Mouse (Mus musculus): ENCODE data around the gene 3110040N11Rik.
"Not testable (repeated sequence)": the region's sequence is repeated elsewhere in the genome, so short reads cannot be mapped to it uniquely, and the experiment has no call there.

The 3110040N11Rik gene

DNA sequence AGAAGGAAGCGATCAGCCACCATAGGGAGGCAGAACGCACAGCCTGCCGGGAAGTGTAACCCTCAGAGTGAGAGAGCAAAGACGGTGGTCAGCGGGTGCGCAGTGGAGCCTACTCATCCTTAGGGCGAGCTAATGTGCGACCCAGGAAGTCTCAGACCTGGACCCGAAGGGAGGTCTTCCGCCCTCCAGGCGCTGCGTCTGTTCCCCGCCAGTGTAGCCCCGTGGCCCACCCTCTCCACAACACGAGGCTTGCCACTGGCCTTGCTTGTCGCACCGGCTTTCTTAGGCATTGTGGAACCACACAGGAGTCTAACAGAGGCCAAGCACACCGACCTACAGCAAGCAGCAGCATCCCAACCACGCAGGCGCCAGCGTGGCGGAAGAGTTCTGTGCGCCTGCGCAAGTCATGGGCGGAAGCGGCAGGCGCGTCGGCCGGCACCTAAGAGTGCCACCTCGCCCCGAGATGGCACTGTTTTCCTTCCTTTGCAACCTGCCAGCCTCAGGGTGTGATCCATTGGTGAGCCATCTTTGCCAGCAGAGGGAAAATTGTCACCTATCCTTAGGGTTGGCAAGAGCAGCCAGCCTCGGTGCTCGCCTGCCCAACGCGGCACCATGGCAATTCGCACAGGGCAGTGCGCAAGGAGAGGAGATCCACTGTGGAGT lies at the start of gene 3110040N11Rik:
3110040N11Rik (minus strand) TSS at position 384 of the 663 bp plus-strand sequence.
- in situ Hi-C loops (cut with MboI) = loop anchor here (25.0 kb wide), 1 partner anchor 323 kb away; no protein-coding TSS in a partner anchor

DNA sequence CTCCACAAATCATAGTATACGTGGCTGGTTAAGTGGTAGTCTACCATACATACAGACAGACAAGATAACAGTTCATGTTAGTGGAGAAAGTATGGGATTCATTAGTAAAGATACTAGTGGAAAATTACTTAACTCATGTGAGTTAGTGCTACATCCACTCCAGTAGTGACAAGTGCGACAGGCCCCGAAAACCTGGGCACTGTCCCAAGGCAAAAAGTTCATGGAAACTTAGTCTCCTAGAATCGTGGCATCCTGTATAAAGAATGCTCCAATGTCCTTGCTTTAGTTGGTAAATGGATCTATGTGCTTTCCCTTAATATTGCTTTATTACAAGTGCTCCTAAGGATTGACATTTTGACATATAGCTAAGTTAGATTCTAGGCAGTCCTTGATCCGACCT lies 48.5 kb upstream of the 3110040N11Rik start:
- in situ Hi-C loops (cut with MboI) = not testable (repeated sequence)

DNA sequence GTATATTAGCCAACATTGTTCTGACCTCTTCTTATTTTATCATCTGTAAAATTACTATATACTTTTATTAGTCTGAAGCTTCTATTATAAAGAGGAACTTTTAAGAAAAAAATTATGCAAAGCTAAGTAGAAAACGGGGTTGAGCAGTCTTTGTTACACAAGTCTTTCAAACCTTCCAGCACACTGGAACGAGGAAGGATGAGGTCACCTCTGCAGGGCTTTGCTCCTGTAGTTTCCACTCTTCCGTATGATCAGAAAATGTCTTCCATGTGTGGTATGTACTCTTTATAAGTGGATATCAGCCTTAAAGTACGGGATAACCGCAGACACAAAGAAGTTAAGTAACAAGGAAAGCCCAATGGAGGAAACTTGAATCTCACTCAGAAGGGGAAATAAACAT lies 46.2 kb upstream of the 3110040N11Rik start:
- in situ Hi-C loops (cut with MboI) = no loop called here

DNA sequence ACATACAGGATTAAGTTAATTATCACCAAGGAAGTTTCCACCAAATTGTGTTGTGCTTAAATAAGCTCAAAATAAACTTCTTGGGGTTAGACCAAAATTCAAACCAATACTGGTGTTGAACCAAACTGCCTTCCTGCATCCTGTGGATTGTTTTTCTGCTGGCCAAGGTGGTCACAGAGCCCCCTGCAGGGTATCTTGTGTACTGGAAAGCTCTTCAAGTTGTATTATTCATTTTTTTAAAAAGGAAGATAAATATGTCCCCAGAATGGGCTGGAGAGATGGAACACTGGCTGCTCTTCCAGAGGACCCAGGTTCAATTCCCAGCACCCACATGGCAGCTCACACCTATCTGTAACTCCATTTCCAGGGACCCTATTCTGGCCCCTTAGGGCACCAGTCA lies 45.6 kb upstream of the 3110040N11Rik start:
- in situ Hi-C loops (cut with MboI) = no loop called here

DNA sequence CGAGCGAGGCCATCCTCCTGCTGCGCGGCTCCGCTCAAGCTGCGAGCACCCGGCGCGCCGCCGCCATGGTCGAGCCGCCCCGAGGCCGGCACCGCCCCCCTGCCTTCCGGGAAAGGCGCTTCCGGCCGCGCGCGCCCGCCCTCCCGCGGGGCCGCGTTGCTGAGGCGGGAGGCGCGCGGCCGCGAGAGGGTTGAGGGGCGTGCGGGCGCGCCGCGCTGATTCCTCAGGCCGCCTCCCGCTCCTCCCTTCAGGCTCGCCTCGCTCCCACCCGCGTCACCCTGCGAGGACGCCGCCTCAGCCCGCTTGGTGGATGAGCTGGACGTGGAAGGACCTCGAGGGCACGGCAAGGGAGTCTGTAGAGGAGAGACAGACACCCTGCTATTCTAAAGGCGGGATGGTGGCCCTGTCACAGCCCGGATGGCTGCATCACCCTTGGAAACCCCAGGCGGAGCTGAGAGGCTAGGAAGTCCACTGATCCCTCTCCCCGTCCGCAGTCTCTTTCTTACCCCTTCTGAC lies 40.2 kb upstream of the 3110040N11Rik start, which contains the start of gene Btbd1:
Btbd1 (minus strand) TSS at position 53 of the 516 bp plus-strand sequence.
- in situ Hi-C loops (cut with MboI) = no loop called here

DNA sequence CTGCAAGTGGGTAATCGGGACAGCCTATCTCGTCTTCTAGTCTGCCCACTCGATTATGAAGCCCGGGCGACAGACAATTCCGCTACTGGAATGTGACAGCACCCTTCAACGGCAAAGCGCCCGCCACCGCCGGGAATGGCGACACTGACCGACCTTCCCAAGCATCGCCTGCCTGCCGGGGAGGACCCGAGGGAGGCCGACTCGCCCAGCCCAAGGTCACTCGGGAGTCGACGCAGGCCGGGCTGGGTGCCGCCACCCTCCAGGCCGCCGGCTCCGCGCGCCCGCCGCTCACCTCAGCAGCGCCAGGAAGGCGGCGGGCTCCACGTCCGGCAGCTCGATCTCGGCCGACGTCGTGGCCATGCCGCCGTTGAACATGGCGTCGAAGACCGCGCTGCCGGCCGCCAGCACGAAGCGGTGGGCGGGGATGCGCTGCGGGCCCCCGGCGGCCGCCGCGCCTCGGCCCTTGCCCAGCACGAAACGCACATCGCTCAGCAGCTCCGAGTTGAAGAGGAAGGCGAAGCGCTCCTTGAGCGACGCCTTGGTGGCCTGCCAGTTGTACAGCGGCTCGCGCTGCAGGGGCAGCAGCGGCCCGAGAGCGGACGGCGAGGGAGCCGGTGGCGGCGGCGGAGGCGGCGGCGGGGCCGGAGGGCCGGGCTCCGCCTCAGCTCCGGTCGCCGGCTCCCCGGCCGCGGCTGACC lies 39.6 kb upstream of the 3110040N11Rik start:
- in situ Hi-C loops (cut with MboI) = no loop called here

DNA sequence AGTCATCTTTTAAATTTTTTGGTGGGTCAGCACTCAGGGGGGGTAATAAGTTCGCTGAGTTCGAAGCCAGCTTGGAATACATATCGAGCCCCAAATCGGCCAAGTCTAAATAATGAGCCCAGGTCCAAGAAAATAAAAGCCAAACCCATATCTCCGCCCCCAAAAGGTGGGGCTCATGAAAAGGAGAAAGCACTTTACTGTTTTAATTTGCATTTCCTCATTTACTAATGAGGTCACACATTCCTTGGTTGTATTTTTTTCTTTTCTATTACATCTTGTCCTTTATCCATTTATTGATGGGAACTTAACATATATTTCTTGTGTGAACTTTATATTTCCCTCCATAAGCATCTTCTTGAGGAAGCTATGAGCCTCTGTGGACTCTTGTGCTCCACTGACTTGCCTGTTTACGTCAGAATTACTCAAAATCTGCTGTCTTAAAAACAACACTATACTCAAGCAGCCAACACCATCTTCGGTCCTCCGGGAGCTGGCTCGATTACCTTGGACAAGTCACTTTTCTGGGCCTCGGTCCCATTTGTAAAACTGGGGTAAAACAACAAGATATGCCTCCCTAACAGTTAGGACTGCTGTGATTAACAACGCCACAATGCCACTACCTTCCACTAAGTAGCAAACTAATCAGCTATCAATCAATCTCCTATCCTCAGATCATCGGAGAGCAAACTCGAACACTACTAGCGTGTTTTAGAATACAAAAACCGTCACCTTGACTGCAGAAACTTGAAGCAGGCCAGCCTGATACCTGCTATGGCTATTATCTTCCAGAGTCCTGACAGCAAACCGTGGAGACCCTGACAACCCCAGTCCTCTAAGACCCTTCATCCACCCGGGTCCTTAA lies 38.8 kb upstream of the 3110040N11Rik start:
- in situ Hi-C loops (cut with MboI) = no loop called here

DNA sequence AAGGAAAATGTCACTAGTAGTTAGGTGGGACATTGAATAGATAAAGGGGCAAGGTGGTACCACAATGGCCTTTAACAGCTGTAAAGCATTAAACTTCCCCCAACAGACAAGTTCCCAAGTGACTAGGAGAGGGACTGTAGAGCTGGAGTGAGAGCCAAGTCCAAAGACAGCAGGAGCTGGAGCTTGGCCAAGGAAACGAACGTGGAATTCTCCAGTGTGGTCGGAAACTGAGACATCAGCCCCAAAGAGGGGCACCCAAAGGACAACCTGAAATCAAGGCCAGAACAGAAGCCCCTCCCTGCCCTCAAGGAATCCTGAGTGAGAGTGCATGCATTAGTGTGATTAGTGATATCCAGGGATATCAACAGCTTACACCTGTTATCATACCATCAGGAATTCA lies 36.1 kb upstream of the 3110040N11Rik start:
- in situ Hi-C loops (cut with MboI) = no loop called here

DNA sequence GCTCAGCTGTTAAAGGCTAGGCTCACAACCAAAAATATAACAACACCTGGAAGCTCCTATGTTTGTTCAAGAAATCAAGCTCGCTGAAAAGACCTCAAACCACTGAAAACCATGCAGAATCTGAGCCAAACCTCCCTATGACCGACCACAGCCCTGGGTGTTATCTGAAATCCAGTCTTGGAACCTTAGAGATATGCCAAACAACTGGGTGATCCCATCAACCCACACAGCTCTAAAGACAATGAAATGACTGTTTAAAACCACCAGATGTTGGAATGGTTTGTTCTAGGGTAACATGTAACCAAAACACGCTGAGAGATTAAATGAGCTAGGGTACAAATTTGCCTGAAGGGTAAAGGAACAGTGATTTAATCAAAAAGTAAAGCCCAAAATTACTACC lies 35.6 kb upstream of the 3110040N11Rik start:
- in situ Hi-C loops (cut with MboI) = no loop called here

DNA sequence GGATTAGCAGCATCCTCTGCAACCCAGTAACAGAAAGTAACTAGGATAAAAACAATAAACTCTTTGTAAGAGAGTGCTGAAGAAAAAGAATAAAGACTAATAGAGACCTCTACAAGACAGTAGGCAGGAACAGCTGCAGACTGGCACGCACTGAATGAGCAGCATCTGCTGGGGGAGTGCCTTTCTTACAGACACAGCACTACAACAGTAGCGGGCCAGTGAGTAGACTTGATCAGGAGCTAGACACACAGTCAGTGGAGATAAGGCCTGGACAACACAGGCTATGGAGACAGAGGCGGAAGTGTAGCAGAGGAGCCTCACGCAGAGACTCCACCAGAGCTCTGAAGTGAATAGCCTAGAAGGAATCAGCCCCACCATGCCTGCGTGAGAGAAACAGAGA lies 16.8 kb upstream of the 3110040N11Rik start:
- in situ Hi-C loops (cut with MboI) = no loop called here

DNA sequence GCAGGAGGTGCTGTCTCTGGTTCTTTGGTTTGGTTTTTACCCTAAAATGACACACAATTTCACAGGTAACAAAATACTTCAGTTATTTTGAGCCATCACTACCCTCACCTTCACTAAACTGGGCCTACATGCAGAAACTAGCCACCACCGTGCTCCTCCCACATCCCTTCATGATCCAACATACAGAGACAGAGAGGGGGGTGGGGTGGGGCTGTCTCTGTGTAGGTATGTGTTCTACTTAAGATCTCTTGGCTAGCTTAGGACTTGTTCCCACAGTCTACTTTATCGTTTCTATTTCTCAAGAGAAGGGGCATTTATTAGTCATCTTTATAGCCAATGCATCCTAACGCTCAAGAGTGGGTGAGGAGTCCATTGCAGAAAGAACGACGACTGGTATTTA lies 742 bp downstream of the 3110040N11Rik start:
- in situ Hi-C loops (cut with MboI) = loop anchor here (25.0 kb wide), 1 partner anchor 324 kb away; no protein-coding TSS in a partner anchor

DNA sequence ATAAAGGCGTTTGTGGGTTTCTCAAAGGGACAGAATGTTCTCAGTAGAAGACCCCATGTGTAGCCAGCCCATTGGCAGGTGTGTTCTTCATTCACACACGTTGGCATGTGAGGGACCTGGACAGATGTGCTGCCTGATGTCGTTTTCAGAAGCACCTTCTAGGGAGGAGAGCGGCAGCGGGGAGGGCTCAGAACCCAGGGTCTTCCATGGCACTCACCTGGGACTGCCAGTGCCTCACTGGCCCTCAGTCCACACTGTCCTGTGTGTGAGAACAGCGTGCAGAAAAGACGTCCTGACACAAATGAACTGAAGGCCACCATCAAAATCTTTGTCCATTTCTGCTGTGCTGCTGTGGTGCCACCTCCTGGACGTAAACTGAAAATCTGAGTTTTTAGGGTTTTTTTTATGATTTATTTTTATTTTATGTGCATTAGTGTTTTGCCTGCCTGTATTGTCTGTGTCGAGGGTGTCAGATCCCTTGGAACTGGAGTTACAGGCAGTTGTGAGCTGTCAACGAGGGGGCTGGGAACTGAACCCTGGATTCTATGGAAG lies 11.5 kb downstream of the 3110040N11Rik start:
- in situ Hi-C loops (cut with MboI) = loop anchor here (25.0 kb wide), 1 partner anchor 335 kb away; no protein-coding TSS in a partner anchor

DNA sequence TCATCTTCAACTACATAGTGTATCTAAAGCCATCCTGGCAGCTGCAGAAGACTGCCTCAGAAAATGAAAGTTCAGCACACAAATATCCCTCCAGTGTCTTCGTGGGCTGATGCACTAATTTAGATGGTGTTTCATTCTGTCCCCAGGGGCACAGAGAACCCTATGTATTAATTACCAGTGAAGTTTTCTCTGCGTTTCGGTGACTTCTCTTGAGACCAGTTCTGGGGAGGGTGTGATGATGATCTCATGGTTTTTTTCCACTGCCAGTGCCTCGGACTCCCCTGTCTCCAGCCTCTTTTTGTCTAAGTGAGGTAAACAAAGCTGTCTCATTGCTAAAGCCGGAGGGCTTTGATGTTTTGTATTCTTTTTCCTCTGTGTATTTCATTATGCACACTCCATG lies 14.0 kb downstream of the 3110040N11Rik start:
- in situ Hi-C loops (cut with MboI) = loop anchor here (25.0 kb wide), 1 partner anchor 337 kb away; no protein-coding TSS in a partner anchor

DNA sequence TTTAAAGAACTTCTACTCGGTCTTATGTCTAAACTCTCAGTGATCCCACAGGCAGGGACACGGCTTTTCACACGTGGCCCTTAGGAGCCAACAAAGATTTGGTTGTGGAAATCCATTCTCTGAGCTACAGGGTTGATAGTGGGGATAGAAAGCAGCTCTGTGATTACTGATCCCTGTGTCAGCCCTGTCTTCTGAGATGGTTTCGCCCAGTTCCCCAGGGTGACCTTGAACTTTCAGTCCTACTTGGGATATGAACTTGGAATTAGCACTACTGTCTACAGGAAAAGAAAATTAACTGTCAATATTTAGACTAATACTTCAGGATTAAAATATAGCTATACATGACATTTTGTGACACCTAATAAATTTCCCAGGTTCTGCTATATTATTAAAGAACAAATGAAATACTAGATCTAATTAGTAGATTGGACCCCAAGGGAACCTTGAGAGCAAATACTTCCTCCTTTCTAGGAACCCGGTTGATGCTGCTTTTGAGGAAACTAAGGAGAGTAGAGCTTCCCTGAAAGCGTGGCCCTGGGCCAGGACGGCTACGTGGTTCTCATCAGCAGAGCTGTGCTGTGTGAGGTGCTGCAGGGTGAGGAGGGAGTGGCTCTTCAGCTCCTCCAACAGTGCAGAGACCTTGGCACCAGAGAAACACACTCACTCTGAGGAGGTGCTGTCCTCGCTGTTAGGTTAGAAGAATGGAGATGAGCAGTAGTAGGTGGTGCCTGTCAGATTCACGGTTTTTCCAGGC lies 16.3 kb downstream of the 3110040N11Rik start:
- in situ Hi-C loops (cut with MboI) = no loop called here

DNA sequence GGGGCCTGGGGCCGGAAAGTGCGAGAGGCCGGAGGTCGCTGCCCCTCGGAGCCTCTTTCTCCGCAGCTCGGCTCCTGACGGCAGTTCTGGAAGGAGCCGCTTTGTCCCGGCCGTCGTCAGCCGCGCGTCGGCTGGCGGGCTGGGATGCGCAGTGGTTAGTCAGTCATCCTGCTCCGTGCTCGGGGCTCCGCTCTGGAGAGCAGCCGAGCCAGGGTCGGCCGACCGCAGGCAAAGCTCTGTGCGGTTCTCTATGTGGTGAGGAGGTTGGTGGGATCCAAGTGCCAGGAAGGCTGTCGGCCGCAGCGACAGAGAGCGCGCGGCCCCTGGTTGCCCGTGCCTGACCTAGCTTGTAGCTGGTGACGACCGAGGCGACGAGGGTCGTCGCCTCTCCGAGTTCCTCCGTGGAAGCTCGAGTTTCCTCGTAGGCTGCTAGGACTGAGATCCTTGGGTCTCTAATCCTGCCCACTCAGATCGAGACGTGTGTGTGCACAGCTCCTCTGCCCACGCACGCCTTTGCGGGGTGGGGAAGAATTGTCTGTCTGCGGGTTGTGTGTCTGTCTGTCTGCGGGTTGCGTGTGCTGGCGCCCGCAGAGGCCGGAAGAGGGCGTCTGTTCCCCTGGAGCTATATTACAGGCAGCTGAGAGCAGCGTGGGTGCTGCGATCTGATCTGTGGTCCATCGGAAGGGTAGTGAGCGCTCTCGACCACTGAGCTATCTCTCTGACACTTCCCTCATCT lies 26.0 kb downstream of the 3110040N11Rik start:
- in situ Hi-C loops (cut with MboI) = no loop called here

DNA sequence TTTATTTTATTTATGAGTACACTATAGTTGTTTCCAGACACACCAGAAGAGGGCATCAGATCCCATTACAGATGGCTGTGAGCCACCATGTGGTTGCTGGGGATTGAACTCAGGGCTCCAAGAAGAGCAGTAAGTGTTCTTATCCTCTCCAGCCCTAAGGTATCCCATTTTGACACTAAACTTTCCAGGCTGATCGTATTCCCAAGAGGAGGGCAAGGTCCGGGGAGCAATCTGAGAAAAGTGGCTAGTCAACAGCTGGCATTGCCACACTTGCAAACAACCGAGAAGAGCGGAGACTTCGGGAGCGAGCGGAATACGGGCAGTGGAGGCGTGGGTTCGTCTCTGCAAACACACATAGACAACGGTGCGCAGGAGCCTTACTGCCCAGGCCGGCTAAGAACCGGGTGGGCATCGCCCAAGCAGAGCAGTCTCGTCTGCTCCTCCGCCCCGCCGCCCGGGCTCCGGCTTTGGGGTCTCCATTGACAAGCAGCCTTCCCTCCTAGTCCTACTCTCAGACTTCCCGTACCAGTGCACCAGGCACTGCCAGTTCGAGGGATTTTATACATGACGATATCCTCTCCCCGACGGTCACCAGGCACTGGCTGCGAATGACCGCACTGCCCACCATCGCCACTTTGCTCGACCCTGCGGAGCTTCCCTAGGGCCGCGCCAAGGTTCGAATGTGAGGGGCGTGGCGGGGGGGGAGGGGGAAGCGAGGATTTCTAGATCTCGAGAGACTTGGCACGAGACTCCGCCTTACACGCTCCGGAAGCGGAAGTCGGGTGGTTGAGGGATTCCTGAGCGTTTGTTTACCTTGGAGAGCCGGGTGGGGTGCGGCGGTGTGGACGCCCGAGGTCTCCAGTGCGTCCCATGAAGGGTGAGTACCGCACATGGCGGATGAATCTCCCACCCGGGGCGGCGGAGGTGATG lies 26.8 kb downstream of the 3110040N11Rik start, which contains the start of gene Ramac:
Ramac (plus strand) TSS at position 746 of the 930 bp plus-strand sequence.
- in situ Hi-C loops (cut with MboI) = no loop called here

DNA sequence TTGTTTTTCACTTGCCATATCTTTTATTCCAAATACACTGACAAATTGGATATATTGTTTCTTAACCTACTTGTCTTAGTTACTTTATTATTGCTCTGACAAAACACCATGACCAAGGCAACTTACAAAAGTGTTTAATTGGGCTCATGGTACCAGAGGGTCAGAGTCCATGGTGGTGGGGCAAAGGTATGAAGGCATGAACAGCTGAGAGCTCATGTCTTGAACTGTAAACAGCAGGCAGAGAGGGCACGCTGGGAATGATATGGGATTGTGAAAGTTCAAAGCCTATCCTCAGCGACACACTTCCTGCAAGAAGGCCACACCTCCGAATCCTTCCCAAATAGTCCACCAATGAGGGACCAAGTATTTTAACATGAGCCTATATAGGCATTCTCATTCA lies 41.3 kb downstream of the 3110040N11Rik start:
- in situ Hi-C loops (cut with MboI) = no loop called here

DNA sequence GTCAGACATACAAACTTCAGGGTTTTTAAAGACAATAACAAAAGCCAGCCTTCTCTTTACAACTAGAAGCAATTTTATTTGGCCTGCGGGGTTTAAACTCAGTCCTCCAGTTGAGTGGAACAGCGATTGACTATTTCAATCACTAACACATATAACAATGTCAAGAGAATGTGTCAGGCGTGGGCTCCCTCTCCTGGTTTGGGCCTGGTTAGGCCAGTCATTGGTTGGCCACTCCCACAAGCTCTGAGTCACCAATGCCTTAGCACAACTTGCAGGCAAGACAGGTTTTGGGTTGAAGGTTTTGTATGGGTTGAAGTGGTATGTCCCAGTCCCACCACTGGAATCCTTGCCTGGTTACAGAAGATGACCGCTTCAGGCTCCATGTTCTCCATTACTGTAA lies 45.1 kb downstream of the 3110040N11Rik start:
- in situ Hi-C loops (cut with MboI) = no loop called here

DNA sequence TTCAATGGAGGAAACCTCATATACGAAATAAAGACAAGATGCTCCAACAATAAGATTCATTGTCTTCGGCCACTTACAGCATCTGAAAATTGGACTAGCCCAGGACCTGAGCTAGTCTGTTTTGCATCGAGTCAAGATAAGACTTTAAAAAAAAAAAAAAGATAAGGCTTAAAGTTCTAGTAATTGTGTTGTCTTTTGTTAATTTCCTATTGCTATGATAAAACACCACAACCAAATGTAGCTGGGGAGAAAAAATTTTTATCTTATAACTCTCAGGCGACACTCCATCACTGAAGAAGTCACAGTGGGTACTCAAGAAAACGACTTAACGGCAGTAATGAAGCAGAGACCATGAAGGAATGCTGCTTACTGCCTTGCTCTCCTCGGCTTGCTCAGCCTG lies 49.3 kb downstream of the 3110040N11Rik start:
- in situ Hi-C loops (cut with MboI) = no loop called here

All from mature B cell (primary cell).